Mouse (Mus musculus) G1E (cell line): ENCODE data around the gene Dnajc5. TPM values are rescaled to one million over a fixed set of nuclear protein-coding genes. Genes with fewer than 3 reads are reported as not detected.
A peak's percentile ranks its signal among the peaks of the same experiment; 100 is the strongest.

Source experiments
- ATAC-seq: 2 replicates; pipeline ENCODE4 v1.8.0; 2016; ENCODE audit warnings: mild to moderate bottlenecking; ENCODE audit not compliant: insufficient number of reproducible peaks, poor library complexity, low FRiP score, severe bottlenecking; ENCODE audit errors: extremely low read depth
- DNase-seq: peaks from one replicate; pipeline ENCODE4 v3.0.0; 2012; ENCODE audit warnings: low spot score
- H3K27me3 ChIP-seq: 2 replicates; pipeline ENCODE4 v1.6.1; 2012; ENCODE audit warnings: mild to moderate bottlenecking, low read length, inconsistent platforms; ENCODE audit not compliant: insufficient read depth
- H3K36me3 ChIP-seq: replicated peaks from 2 replicates; pipeline ENCODE3; 2012; ENCODE audit warnings: mild to moderate bottlenecking, inconsistent platforms
- H3K4me1 ChIP-seq: 2 replicates; pipeline ENCODE4 v1.6.1; 2012; ENCODE audit warnings: low read depth, low read length, inconsistent platforms, mixed read lengths; ENCODE audit not compliant: insufficient read depth
- H3K4me3 ChIP-seq: 2 replicates; pipeline ENCODE4 v1.5.1; 2012; ENCODE audit warnings: low read depth, mild to moderate bottlenecking, inconsistent platforms, low read length, moderate library complexity, mixed read lengths
- H3K9me3 ChIP-seq: replicated peaks from 2 replicates; pipeline ENCODE4 v1.6.1; 2012; ENCODE audit warnings: inconsistent platforms
- CTCF ChIP-seq: IDR thresholded peaks from 2 replicates; pipeline ENCODE4 v1.5.1; 2012; ENCODE audit warnings: low read depth, low read length, inconsistent platforms, mixed read lengths
- GATA1 ChIP-seq: IDR thresholded peaks from 2 replicates; pipeline ENCODE4 v1.6.1; 2012; ENCODE audit warnings: borderline replicate concordance, low read length, inconsistent platforms, mixed read lengths
- GATA2 ChIP-seq: IDR thresholded peaks from 2 replicates; pipeline ENCODE4 v1.6.1; 2012; ENCODE audit warnings: low read depth, low read length, inconsistent platforms, borderline replicate concordance
- POLR2AphosphoS5 ChIP-seq: IDR thresholded peaks from 2 replicates; pipeline ENCODE4 v1.6.1; 2012; ENCODE audit warnings: low read depth, low read length, inconsistent platforms; ENCODE audit not compliant: insufficient replicate concordance
- TAL1 ChIP-seq: conservative IDR thresholded peaks from 2 replicates; pipeline ENCODE4 v1.6.1; 2012; ENCODE audit warnings: low read depth, low read length, inconsistent platforms, mixed read lengths
- polyA plus RNA-seq: library from polyadenylated mRNA; stranded (reverse); fragments of >175 nt; gene quantifications from 2 replicates; pipeline ENCODE4 v1.2.3, GENCODE M21; 2012
- total RNA-seq, 2 experiments: library from RNA; stranded (forward) in 1 of 2; stranded (reverse) in 1 of 2; fragments of 200-1000 nt in 1 of 2; fragments of >200 nt in 1 of 2; fragmentation: Nextera tagmentation in 1 of 2; gene quantifications; 2 replicates each; pipeline ENCODE4 v1.2.3; 2014 to 2017

The Dnajc5 gene
- total and polyA plus RNA-seq, 3 experiments = 34.3 to 52.7 (median 41.9) TPM

GRCm38 (mm10) chr2:181593042-181593421 lies 72.7 kb downstream of the Dnajc5 start:
- peaks cover 59% of the 10 kb centered on the region for H3K36me3 ChIP-seq
- peak overlapping the region; percentile 80 for H3K4me3 ChIP-seq
- ATAC-seq (peak; percentile 19; the same call in 1 of the 2 replicates), DNase-seq (no peak)
- no peaks in the 10 kb centered on the region for H3K9me3 ChIP-seq
- peaks cover 58% of the 10 kb centered on the region for H3K4me1 ChIP-seq
- H3K27me3 ChIP-seq = no peaks in the 10 kb centered on the region
- TF ChIP-seq POLR2AphosphoS5 (0 out of 2 replicates have a peak, but pooled peaks have one; percentile 44), GATA1 (no peak)

GRCm38 (mm10) chr2:181593937-181594336 lies 73.7 kb downstream of the Dnajc5 start:
- Histone ChIP-seq H3K36me3 (peaks cover 50% of the 10 kb centered on the region), H3K27me3 (0 out of 2 replicates have a peak, but pooled peaks cover 3% of the 10 kb centered on the region), H3K4me1 (peaks cover 61% of the 10 kb centered on the region), H3K9me3 (no peaks in the 10 kb centered on the region), H3K4me3 (no peak overlapping the region)
- no peak for TF ChIP-seq GATA1
- no peak for TF ChIP-seq TAL1
- TF ChIP-seq POLR2AphosphoS5 = no peak
- no peak for TF ChIP-seq GATA2
- no peak for TF ChIP-seq CTCF
- DNase-seq (no peak), ATAC-seq (no peak)

GRCm38 (mm10) chr2:181594946-181595696 lies 74.8 kb downstream of the Dnajc5 start:
- H3K27me3 ChIP-seq = peaks cover 5% of the 10 kb centered on the region; the same call in 1 of the 2 replicates
- H3K4me3 ChIP-seq = no peak overlapping the region
- H3K9me3 ChIP-seq = no peaks in the 10 kb centered on the region
- no peak for DNase-seq
- H3K4me1 ChIP-seq = peaks cover 65% of the 10 kb centered on the region
- TF ChIP-seq POLR2AphosphoS5 (no peak), CTCF (peak; percentile 53)
- no peak for ATAC-seq
- H3K36me3 ChIP-seq = peaks cover 38% of the 10 kb centered on the region

DNA sequence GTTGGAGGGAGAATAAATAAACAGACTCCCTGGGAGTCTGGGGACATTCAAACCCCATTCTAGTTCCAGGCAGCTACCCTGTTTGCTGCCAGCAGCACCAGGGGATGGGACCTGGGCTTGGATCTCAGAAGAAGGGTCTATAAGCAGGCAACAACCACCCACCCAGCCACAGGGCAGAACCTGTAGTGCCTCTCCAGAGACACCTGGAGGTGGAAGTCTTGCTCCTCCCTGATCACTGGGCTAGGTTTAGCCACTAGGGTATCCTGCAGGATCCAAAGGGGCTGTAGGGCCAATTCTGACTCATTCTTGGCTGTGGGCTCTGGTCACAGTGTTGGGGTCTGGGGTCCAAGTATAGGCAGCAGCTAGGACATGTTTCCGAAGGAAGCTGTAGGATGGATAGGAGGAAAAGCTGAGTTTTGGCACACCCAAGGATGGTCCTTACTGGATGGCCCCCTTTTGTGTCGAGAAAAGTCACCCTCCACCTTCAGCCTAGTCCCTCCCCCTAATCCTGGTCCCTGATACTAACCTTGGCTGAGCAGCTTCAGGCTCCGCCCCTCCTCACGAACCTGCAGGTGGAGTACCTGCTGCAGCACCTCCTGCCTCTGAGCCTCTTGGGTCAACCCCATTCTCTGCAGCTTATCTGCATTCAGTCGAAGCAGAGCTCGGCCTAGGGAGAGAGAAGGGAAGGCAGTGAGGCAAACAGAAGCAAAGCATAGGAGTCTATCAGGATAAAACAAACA lies 76.1 kb downstream of the Dnajc5 start:
- DNase-seq = no peak
- H3K9me3 ChIP-seq = no peaks in the 10 kb centered on the region
- TF ChIP-seq GATA1 (no peak), GATA2 (no peak), TAL1 (no peak), POLR2AphosphoS5 (no peak), CTCF (no peak)
- no peak overlapping the region for H3K4me3 ChIP-seq
- H3K27me3 ChIP-seq = peaks cover 5% of the 10 kb centered on the region; the same call in 1 of the 2 replicates
- peaks cover 63% of the 10 kb centered on the region for H3K4me1 ChIP-seq
- peaks cover 26% of the 10 kb centered on the region for H3K36me3 ChIP-seq
- ATAC-seq = no peak

DNA sequence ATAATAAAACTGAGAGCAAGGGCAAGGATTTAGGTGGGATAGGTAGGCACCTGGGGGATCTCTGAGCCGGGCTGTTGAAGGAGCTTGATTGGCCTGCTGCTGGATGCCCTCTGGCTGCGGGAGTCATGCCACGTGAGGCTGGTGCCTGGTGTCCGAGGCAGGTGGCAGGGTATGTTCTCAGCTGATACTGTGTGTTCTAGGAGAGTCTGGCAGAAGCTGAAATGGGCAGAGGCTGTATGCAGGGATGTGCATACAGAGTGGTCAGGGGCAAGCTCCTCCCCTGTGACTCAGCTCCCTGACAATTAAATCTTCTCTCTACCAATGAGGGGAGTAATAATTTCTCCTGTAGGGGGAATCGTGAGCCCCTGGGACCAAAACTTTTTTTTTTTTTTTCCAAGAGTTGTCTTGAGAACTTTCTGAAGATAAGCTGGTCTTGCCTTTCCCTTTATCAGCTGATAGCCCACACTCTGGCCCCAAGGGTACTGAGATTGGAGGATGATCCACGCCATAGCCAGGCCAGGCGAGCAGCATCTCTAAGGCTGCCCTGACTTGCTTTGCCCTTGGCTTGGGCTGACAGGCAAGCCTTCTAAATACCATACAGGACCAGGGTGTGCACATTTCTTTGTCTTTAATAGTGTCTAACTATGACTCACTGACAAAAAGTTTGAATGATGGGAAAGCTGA lies 77.2 kb downstream of the Dnajc5 start:
- H3K4me3 ChIP-seq = no peak overlapping the region
- DNase-seq (peak; percentile 72), ATAC-seq (peak; percentile 43; the same call in 1 of the 2 replicates)
- peaks cover 63% of the 10 kb centered on the region for H3K4me1 ChIP-seq
- H3K27me3 ChIP-seq = peaks cover 5% of the 10 kb centered on the region; the same call in 1 of the 2 replicates
- H3K9me3 ChIP-seq = no peaks in the 10 kb centered on the region
- no peak for TF ChIP-seq GATA1
- no peak for TF ChIP-seq GATA2
- TF ChIP-seq CTCF = 0 out of 2 replicates have a peak, but pooled peaks have one; percentile 19
- TF ChIP-seq TAL1 = no peak
- peaks cover 24% of the 10 kb centered on the region for H3K36me3 ChIP-seq
